Mouse (Mus musculus) ES-Bruce4 (cell line): Measurements from ENCODE around the gene AC161166.1. TPM values are rescaled to one million over a fixed set of nuclear protein-coding genes. Genes with fewer than 3 reads are reported as not detected.

Source experiments
- H3K27ac ChIP-seq: 2 replicates; pipeline ENCODE4 v1.5.1; 2012; ENCODE audit warnings: low read length, inconsistent platforms; ENCODE audit not compliant: insufficient read depth
- H3K27me3 ChIP-seq: 2 replicates; pipeline ENCODE4 v1.6.1; 2012; ENCODE audit warnings: mild to moderate bottlenecking, low read length, inconsistent platforms; ENCODE audit not compliant: control insufficient read depth, poor library complexity, insufficient read depth, severe bottlenecking
- H3K36me3 ChIP-seq: 2 replicates; pipeline ENCODE4 v1.6.1; 2012; ENCODE audit warnings: inconsistent platforms, mild to moderate bottlenecking, low read length, moderate library complexity; ENCODE audit not compliant: control insufficient read depth, poor library complexity, insufficient read depth, severe bottlenecking
- H3K4me1 ChIP-seq: one replicate; pipeline ENCODE4 v1.8.1; 2011; ENCODE audit warnings: low read length; ENCODE audit not compliant: control insufficient read depth, insufficient read depth
- H3K4me3 ChIP-seq: 2 replicates; pipeline ENCODE4 v1.5.1; 2011; ENCODE audit warnings: low read depth, mild to moderate bottlenecking, low read length
- H3K9ac ChIP-seq: 2 replicates; pipeline ENCODE4 v1.6.1; 2012; ENCODE audit warnings: low read depth, mild to moderate bottlenecking, inconsistent platforms; ENCODE audit not compliant: poor library complexity, severe bottlenecking
- H3K9me3 ChIP-seq: replicated peaks from 2 replicates; pipeline ENCODE4 v1.6.1; 2012; ENCODE audit warnings: mild to moderate bottlenecking, low read length, inconsistent platforms; ENCODE audit not compliant: control insufficient read depth, poor library complexity, insufficient read depth, severe bottlenecking
- CTCF ChIP-seq: IDR thresholded peaks from one replicate; pipeline ENCODE4 v1.8.1; 2011; ENCODE audit warnings: low read depth, low read length
- EP300 ChIP-seq: IDR thresholded peaks from 2 replicates; pipeline ENCODE4 v1.6.1; 2011; ENCODE audit warnings: low read depth, low read length; ENCODE audit not compliant: insufficient read depth
- POLR2A ChIP-seq: IDR thresholded peaks from one replicate; pipeline ENCODE4 v1.8.1; 2011; ENCODE audit warnings: low read length; ENCODE audit not compliant: insufficient read depth
- polyA plus RNA-seq: library from polyadenylated mRNA; stranded (reverse); fragments of >200 nt; gene quantifications from 2 replicates; pipeline ENCODE4 v1.2.4, GENCODE M21; 2011; ENCODE audit warnings: low read depth; ENCODE audit not compliant: missing spikeins, insufficient read depth, insufficient read length

The AC161166.1 gene
- polyA plus RNA-seq, 1 experiment: not detected

DNA sequence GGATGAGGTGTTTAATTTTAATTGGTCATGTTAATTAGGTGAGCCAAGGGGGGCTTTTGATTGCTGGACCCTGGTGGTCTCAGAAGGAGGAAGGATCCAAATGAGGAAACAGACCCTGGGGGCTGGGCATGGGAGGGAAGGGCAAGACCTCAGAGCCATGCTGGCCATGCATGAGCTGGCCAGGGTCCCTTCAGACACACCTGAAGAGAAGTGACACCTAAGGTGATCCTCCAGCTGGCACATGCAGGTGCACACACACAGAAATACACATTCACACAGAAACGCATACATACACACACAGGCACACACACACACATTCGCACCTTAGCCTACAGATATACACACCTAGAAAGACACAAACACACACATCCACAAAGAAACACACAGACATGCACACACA, 32.6 kb downstream of the AC161166.1 start:
- H3K27ac ChIP-seq: no peak overlapping the region
- H3K27me3 ChIP-seq: peaks cover 8% of the 10 kb centered on the region
- no peaks in the 10 kb centered on the region for H3K9me3 ChIP-seq
- H3K4me1 ChIP-seq: no peaks in the 10 kb centered on the region
- H3K9ac ChIP-seq: no peak overlapping the region
- TF ChIP-seq CTCF: no peak
- no peak for TF ChIP-seq POLR2A
- TF ChIP-seq EP300: no peak
- H3K36me3 ChIP-seq: no peaks in the 10 kb centered on the region
- no peak overlapping the region for H3K4me3 ChIP-seq

DNA sequence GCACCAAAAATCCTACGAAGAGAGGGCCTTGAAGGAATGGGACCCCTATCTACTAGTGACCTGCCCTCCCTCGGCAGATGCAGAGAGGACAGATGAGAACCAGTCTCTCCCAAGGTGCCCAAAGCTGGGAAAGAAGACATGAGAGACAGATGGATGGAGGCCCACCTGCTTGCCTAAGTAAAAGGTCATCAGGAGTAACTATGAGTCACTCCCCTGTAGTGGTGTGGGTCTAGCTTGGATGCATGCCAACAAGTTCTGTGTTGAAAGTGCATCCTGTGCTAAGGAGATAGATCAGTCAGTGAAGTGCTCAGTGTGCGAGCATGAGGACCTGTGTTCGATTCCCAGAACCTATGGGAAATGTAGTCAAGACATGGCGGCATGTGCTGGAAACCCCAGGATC, 33.3 kb downstream of the AC161166.1 start:
- no peak overlapping the region for H3K4me3 ChIP-seq
- H3K9ac ChIP-seq: no peak overlapping the region
- no peaks in the 10 kb centered on the region for H3K4me1 ChIP-seq
- TF ChIP-seq EP300 (no peak), POLR2A (no peak), CTCF (no peak)
- H3K9me3 ChIP-seq: no peaks in the 10 kb centered on the region
- no peak overlapping the region for H3K27ac ChIP-seq
- H3K27me3 ChIP-seq: peaks cover 8% of the 10 kb centered on the region
- 0 out of 2 replicates have a peak, but pooled peaks cover 3% of the 10 kb centered on the region for H3K36me3 ChIP-seq

DNA sequence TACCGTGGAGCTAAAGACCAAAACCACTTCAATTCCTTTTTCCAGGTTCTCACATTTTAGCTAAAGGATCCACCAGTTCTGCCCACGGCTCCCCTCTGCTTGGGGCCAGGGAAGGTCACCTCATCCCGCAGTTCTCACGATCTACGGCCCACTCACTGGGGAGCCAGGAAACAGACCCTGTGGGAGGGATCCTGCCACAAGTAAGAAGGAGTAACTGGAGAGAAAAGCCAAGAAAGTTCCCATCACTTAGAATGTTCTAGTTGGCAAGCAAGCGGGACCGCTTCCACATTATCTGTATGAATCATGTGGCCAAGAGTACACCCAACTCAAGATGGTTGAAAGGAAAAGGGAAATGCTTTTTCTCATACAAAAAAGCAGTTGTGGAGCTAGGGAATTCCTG, 35.4 kb downstream of the AC161166.1 start:
- Histone ChIP-seq H3K4me1 (no peaks in the 10 kb centered on the region), H3K27me3 (no peaks in the 10 kb centered on the region), H3K36me3 (0 out of 2 replicates have a peak, but pooled peaks cover 3% of the 10 kb centered on the region), H3K9ac (no peak overlapping the region), H3K4me3 (no peak overlapping the region), H3K9me3 (no peaks in the 10 kb centered on the region), H3K27ac (no peak overlapping the region)
- TF ChIP-seq CTCF (no peak), EP300 (no peak), POLR2A (no peak)

DNA sequence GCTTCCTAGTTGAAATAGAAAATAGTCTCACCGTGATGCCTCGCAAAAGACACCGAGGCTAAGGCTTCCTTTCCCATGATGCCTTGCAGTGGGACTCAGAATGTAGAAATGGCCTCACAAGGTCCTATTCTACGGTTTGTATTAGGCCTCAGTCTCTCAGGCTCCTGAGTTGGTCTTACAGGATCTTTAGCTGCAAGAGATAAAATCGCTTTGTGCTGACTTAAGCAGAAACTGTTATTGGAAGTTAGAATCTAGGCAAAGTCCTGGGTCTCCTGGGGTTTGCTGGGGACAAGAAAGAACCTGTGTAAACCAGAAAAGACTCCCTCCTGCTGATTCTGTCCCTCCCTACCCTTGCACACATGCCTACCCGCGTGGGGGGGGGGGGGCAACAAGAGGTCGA, 35.9 kb downstream of the AC161166.1 start:
- Histone ChIP-seq H3K4me3 (no peak overlapping the region), H3K27me3 (no peaks in the 10 kb centered on the region), H3K9me3 (no peaks in the 10 kb centered on the region), H3K27ac (no peak overlapping the region), H3K36me3 (0 out of 2 replicates have a peak, but pooled peaks cover 3% of the 10 kb centered on the region), H3K4me1 (no peaks in the 10 kb centered on the region), H3K9ac (no peak overlapping the region)
- TF ChIP-seq POLR2A (no peak), EP300 (no peak), CTCF (no peak)

DNA sequence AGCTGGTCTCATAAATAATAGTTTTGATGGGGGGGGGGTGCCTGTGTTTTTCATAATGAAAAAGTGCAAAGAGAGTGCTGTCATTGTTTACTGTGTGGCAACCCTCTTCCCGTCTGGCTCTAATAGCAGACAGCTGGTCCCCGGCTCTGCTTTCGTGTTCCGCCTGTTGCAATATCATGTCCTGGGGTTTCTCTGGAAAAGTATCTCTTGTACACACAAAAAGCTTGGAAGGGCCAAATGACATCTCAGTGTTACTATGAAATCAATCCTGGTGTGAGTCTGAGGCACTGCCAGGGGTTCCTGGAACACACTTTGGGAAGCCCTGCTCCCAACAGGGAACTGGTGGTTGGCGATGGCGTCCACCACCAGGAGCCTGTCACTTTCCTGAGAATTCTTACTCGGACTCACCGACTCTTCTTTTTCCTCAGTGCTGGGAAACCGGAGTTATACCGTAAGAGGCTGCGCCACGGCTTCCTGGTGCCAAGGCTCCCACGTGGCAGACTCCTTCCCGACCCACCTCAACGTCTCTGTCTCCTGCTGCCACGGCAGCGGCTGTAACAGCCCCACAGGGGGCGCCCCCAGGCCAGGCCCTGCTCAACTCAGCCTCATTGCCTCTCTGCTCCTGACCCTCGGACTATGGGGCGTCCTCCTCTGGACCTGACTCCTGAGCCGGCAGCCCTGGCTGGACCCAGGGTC, 37.3 kb downstream of the AC161166.1 start:
- peaks cover 3% of the 10 kb centered on the region; the same call in 1 of the 2 replicates for H3K36me3 ChIP-seq
- no peak overlapping the region for H3K4me3 ChIP-seq
- H3K4me1 ChIP-seq: no peaks in the 10 kb centered on the region
- no peak overlapping the region for H3K27ac ChIP-seq
- H3K27me3 ChIP-seq: no peaks in the 10 kb centered on the region
- TF ChIP-seq POLR2A: no peak
- no peak for TF ChIP-seq EP300
- peak; percentile 30 for TF ChIP-seq CTCF
- no peaks in the 10 kb centered on the region for H3K9me3 ChIP-seq
- H3K9ac ChIP-seq: no peak overlapping the region

DNA sequence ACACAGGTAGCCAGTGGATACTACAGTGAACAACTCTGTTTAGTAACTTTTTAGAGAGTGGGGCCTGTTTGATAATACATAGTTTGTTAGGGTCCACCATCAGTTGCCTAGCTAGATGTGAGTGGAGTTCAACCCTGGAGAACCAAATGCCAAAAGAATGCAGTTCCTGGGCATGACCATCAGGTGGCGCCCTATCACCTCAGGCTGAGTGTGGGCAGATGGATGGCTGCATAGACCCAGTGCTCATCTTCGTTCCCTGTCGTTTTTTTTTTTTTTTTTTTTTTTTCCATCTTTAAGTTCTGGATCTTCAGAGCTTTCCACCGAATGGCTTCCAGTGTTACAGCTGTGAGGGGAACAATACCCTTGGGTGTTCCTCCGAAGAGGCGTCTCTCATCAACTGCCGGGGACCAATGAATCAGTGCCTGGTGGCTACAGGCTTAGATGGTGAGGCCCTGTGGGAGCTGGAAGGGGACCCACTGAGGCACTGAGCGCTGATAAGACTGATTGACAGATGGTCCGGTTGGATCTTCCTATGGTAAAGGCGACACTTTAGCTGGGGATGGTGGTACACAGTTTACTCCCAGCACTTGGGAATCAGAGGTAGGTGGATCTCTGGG, 38.2 kb downstream of the AC161166.1 start:
- Histone ChIP-seq H3K36me3 (peaks cover 4% of the 10 kb centered on the region), H3K4me1 (no peaks in the 10 kb centered on the region), H3K27me3 (no peaks in the 10 kb centered on the region), H3K27ac (no peak overlapping the region), H3K9me3 (no peaks in the 10 kb centered on the region), H3K4me3 (no peak overlapping the region), H3K9ac (no peak overlapping the region)
- TF ChIP-seq POLR2A (no peak), CTCF (peak; percentile 99)
